Mouse (Mus musculus): ENCODE data around the gene Fcgr2b. TPM values are rescaled to one million over a fixed set of nuclear protein-coding genes. Genes with fewer than 3 reads are reported as not detected.

The Fcgr2b gene
- polyA plus RNA-seq, 1 experiment, result 16.3 TPM

DNA sequence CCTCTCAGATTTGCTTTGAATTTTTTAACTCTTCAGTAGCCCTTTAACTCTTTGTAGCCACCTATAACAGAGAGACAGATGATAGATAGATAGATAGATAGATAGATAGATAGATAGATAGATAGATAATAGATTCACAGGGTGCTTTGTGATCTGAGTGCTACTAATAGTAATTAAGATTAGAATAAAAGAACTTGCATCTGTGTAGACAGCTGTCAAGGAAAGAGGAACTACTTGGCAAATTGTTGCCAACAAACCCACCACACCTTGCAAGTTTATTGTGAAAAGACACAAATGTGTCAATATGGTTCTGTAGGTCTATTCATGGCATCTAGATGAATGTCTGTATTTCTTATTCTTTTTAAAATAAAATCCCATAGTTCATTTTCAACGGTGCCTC, 42.4 kb downstream of the Fcgr2b start:
- no peak for DNase-seq
- Histone ChIP-seq H3K4me1 (ENCODE audit: control insufficient read depth, insufficient read depth, low read length) (peaks cover 3% of the 10 kb centered on the region), H3K4me3 (replicated peaks; ENCODE audit: extremely low read depth, low read depth, low read length) (no peak overlapping the region)
- WGBS, result 61% methylated on average over 1 of the region's 1 CpGs
- TF ChIP-seq POLR2A (IDR thresholded peaks at IDR 0.05; ENCODE audit: borderline replicate concordance, extremely low read depth, low read depth, low read length) (no peak), CTCF (IDR thresholded peaks at IDR 0.05; ENCODE audit: insufficient read depth, low read length) (no peak)

- Histone ChIP-seq H3K4me3 (replicated peaks; ENCODE audit: extremely low read depth, low read depth, low read length) (no peak overlapping the region), H3K4me1 (ENCODE audit: control insufficient read depth, insufficient read depth, low read length) (peaks cover 3% of the 10 kb centered on the region)
- no peak for DNase-seq
- TF ChIP-seq POLR2A (IDR thresholded peaks at IDR 0.05; ENCODE audit: borderline replicate concordance, extremely low read depth, low read depth, low read length) (no peak), CTCF (IDR thresholded peaks at IDR 0.05; ENCODE audit: insufficient read depth, low read length) (no peak)
- 73% methylated on average over 6 of the region's 6 CpGs for WGBS
Observed at GRCm38 (mm10) chr1:170933386-170933920, 42.9 kb downstream of the Fcgr2b start.

- Histone ChIP-seq H3K4me1 (ENCODE audit: control insufficient read depth, insufficient read depth, low read length) (peaks cover 3% of the 10 kb centered on the region), H3K4me3 (replicated peaks; ENCODE audit: extremely low read depth, low read depth, low read length) (no peak overlapping the region)
- DNase-seq, result no peak
- TF ChIP-seq CTCF (IDR thresholded peaks at IDR 0.05; ENCODE audit: insufficient read depth, low read length) (no peak), POLR2A (IDR thresholded peaks at IDR 0.05; ENCODE audit: borderline replicate concordance, extremely low read depth, low read depth, low read length) (no peak)
- WGBS, result 75% methylated on average over 3 of the region's 3 CpGs
Observed at GRCm38 (mm10) chr1:170932043-170932442, 44.3 kb downstream of the Fcgr2b start.

DNA sequence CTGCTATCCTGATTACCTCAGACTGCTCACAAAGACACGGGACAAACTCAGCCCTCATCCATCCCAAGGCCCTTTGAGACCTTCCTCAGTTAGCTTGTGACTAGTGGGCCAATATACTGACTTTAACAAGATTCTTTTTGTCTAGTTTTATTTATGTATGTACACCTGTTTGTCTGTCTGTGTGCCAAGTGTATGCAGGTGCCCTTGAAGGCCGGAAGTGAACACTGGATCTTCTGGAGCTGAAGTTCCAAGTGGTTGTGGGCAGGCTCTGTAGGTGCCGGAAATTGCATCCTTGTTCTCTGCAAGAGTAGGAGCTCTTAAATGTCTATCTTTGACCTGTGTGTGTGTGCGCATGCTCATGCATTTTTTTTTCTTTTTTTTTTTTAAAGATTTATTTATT, 47.1 kb downstream of the Fcgr2b start:
- DNase-seq, result no peak
- WGBS, result 78% methylated on average over 4 of the region's 4 CpGs
- Histone ChIP-seq H3K4me3 (replicated peaks; ENCODE audit: extremely low read depth, low read depth, low read length) (no peak overlapping the region), H3K4me1 (ENCODE audit: control insufficient read depth, insufficient read depth, low read length) (no peaks in the 10 kb centered on the region; the same call in none of the 2 replicates)
- TF ChIP-seq CTCF (IDR thresholded peaks at IDR 0.05; ENCODE audit: insufficient read depth, low read length) (no peak), POLR2A (IDR thresholded peaks at IDR 0.05; ENCODE audit: borderline replicate concordance, extremely low read depth, low read depth, low read length) (no peak)

DNA sequence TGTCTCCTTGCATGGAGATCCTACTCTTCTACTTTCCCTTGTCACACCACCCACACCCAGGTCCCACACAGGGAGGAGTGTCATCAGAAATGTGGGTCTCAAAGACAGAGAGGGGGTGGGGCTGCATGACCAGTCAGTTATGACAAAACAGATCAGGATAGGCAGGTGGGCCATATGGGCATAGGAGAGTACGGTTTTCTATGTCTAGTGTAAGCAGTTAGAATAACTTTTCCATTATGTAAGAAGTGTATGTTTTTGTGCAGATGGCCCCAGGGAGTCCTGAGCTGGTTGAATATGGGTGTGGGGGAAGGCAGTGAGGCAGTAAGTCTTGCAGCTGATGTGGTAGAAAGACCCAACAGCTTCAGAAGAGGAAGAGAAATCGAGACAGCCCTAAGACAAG, 47.9 kb downstream of the Fcgr2b start:
- H3K4me1 ChIP-seq (ENCODE audit: control insufficient read depth, insufficient read depth, low read length), result no peaks in the 10 kb centered on the region
- no peak for TF ChIP-seq POLR2A (IDR thresholded peaks at IDR 0.05; ENCODE audit: borderline replicate concordance, extremely low read depth, low read depth, low read length)
- 56% methylated on average over 2 of the region's 2 CpGs for WGBS

DNA sequence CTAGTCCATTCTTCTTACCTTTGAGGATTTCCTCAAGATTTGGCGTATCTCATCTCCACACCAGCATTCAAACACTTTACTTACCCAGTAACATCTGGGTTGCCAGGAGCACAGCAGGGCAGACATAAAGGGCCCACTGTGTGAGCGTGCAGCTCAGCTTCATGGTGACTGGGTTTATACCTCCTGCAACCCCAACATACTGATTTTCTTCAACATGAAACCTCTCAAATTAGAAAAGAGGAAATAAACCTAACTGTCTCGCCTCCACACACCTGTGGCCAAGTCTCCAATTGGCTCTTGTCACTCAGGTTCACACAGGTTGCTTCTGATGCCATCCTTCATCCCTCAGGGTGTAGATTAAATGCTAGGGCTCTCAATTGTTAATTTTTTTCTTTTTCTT, 49.0 kb downstream of the Fcgr2b start, which contains the start of gene Fcrla:
Gene Fcrla, minus strand, starts transcription at position 206 of the 400 bp plus-strand sequence.
- H3K4me3 ChIP-seq (replicated peaks; ENCODE audit: extremely low read depth, low read depth, low read length), result peak within 1 kb of the TSS; percentile 14
- DNase-seq, result no peak

More for the DNA sequence above, 47.9 kb downstream of the Fcgr2b start:
- H3K4me3 ChIP-seq (replicated peaks; ENCODE audit: extremely low read depth, low read depth, low read length), result no peak overlapping the region
- no peak for DNase-seq

GRCm38 (mm10) chr1:170926941-170927340, 49.4 kb downstream of the Fcgr2b start:
- no peaks in the 10 kb centered on the region for H3K4me1 ChIP-seq (ENCODE audit: control insufficient read depth, insufficient read depth, low read length)
- no peak for DNase-seq
- no peak overlapping the region for H3K4me3 ChIP-seq (replicated peaks; ENCODE audit: extremely low read depth, low read depth, low read length)
- TF ChIP-seq CTCF (IDR thresholded peaks at IDR 0.05; ENCODE audit: insufficient read depth, low read length), result no peak
- TF ChIP-seq POLR2A (IDR thresholded peaks at IDR 0.05; ENCODE audit: borderline replicate concordance, extremely low read depth, low read depth, low read length), result no peak
- WGBS, result 47% methylated on average over 6 of the region's 6 CpGs

More for the DNA sequence above, 49.0 kb downstream of the Fcgr2b start, which contains the start of gene Fcrla:
- 73% methylated on average over 3 of the region's 3 CpGs for WGBS
- no peak for TF ChIP-seq POLR2A (IDR thresholded peaks at IDR 0.05; ENCODE audit: borderline replicate concordance, extremely low read depth, low read depth, low read length)
- no peak for TF ChIP-seq CTCF (IDR thresholded peaks at IDR 0.05; ENCODE audit: insufficient read depth, low read length)
- H3K4me1 ChIP-seq (ENCODE audit: control insufficient read depth, insufficient read depth, low read length), result no peaks in the 10 kb centered on the region

- Histone ChIP-seq H3K4me1 (ENCODE audit: control insufficient read depth, insufficient read depth, low read length) (no peaks in the 10 kb centered on the region), H3K4me3 (replicated peaks; ENCODE audit: extremely low read depth, low read depth, low read length) (no peak overlapping the region)
- TF ChIP-seq CTCF (IDR thresholded peaks at IDR 0.05; ENCODE audit: insufficient read depth, low read length) (no peak), POLR2A (IDR thresholded peaks at IDR 0.05; ENCODE audit: borderline replicate concordance, extremely low read depth, low read depth, low read length) (no peak)
- 50% methylated on average over 6 of the region's 6 CpGs for WGBS
- no peak for DNase-seq
Observed at GRCm38 (mm10) chr1:170924485-170924884, 51.9 kb downstream of the Fcgr2b start.

- no peaks in the 10 kb centered on the region for H3K4me1 ChIP-seq (ENCODE audit: control insufficient read depth, insufficient read depth, low read length)
- no peak overlapping the region for H3K4me3 ChIP-seq (replicated peaks; ENCODE audit: extremely low read depth, low read depth, low read length)
- 92% methylated on average over 8 of the region's 8 CpGs for WGBS
- TF ChIP-seq POLR2A (IDR thresholded peaks at IDR 0.05; ENCODE audit: borderline replicate concordance, extremely low read depth, low read depth, low read length) (no peak), CTCF (IDR thresholded peaks at IDR 0.05; ENCODE audit: insufficient read depth, low read length) (no peak)
- DNase-seq, result no peak
Observed at GRCm38 (mm10) chr1:170919308-170919707, 57.0 kb downstream of the Fcgr2b start.

- no peak for DNase-seq
- 50% methylated on average over 5 of the region's 5 CpGs for WGBS
- TF ChIP-seq CTCF (IDR thresholded peaks at IDR 0.05; ENCODE audit: insufficient read depth, low read length) (no peak), POLR2A (IDR thresholded peaks at IDR 0.05; ENCODE audit: borderline replicate concordance, extremely low read depth, low read depth, low read length) (no peak)
- Histone ChIP-seq H3K4me3 (replicated peaks; ENCODE audit: extremely low read depth, low read depth, low read length) (no peak overlapping the region), H3K4me1 (ENCODE audit: control insufficient read depth, insufficient read depth, low read length) (no peaks in the 10 kb centered on the region)
Observed at GRCm38 (mm10) chr1:170915657-170916056, 60.7 kb downstream of the Fcgr2b start.
